ENCODE assay signal across 9 mouse cellular contexts in the genomic region with DNA sequence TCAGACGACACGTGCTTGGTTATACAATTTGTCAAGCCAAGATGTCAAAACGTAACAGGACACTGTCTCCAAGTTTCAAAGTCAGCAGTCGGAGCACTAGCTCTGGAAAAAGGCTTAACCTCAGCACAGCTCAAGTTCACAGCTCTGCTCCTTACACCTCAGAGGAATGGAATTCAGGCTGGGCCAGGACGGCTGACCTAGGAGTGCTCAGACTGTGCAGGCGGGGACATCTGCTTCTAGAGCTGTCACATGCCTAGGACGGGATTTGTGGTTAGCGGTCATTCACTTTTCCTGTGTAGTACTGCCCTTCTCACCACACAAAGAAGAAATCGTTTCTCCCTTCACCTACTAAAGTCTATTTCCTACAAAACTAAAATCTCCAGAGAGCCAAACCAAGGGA. TPM values are rescaled to one million over a fixed set of nuclear protein-coding genes. Genes with fewer than 3 reads are reported as not detected.
DNase-seq lines count a peak whose midpoint lies in the region; ATAC-seq and TF ChIP-seq lines count a peak whose summit lies in the region.
"Had no signal": no experiment of that assay in that cellular context is flagged by ENCODE, and none has a peak within 500 bp of the region (broad histone marks: within the 10 kb centered on the region; RNA-seq: fewer than 3 reads in every experiment).

No protein-coding gene starts in this region.

- 9% methylated on average over 9 of the region's 9 CpGs for WGBS in heart, embryonic 14.5 days
- 26% methylated on average over 9 of the region's 9 CpGs for WGBS in limb, embryonic 10.5 days

- H3K4me2 ChIP-seq in heart, embryonic 14.5 days (ENCODE audit: low read length): peak overlapping the region; percentile 37

- H3K4me1 ChIP-seq in heart, embryonic 14.5 days (ENCODE audit: control insufficient read depth in 2 of 2, insufficient read depth in 2 of 2, low read length in 2 of 2): peaks cover 5 to 14% of the 10 kb centered on the region in 2 experiments
- peaks cover 27% of the 10 kb centered on the region for H3K4me1 ChIP-seq in limb, embryonic 10.5 days

- H3K27me3 ChIP-seq in heart, embryonic 14.5 days (ENCODE audit: control insufficient read depth, insufficient read depth, low read length): no peaks in the 10 kb centered on the region
- H3K27me3 ChIP-seq in limb, embryonic 10.5 days (ENCODE audit: low read depth, poor library complexity, severe bottlenecking): no peaks in the 10 kb centered on the region

- no peak overlapping the region for H3K4me3 ChIP-seq in heart, embryonic 14.5 days (ENCODE audit: control insufficient read depth in 1 of 2, insufficient read depth in 1 of 2, low read depth in 1 of 2, low read length in 2 of 2)
- H3K4me3 ChIP-seq in limb, embryonic 10.5 days: no peak overlapping the region
- no peak overlapping the region for H3K4me3 ChIP-seq in layer of hippocampus, adult 2 months

- H3K27ac ChIP-seq in heart, embryonic 14.5 days (replicated peaks in 1 of 2; ENCODE audit: control insufficient read depth in 1 of 2, insufficient read depth in 1 of 2, low read depth in 2 of 2, low read length in 2 of 2): peak overlapping the region; percentile 62 to 83
- 0 out of 2 replicates have a peak overlapping the region, but pooled peaks have one; percentile 47 for H3K27ac ChIP-seq in limb, embryonic 10.5 days
- no peak overlapping the region for H3K27ac ChIP-seq in layer of hippocampus, adult 2 months

- no peak for TF ChIP-seq CTCF in layer of hippocampus, adult 2 months (conservative IDR thresholded peaks at IDR 0.05)

- no peaks in the 10 kb centered on the region for H3K36me3 ChIP-seq in heart, embryonic 14.5 days (ENCODE audit: control insufficient read depth, insufficient read depth, low read length)
- H3K36me3 ChIP-seq in limb, embryonic 10.5 days: no peaks in the 10 kb centered on the region

- peak; percentile 86 for ATAC-seq in heart, embryonic 14.5 days (ENCODE audit: insufficient number of reproducible peaks, insufficient read depth, low FRiP score, low read depth)

- DNase-seq in Muller cell, postnatal 12 days (ENCODE audit: inconsistent ontology term): peak; percentile 92
- peak; percentile 77 for DNase-seq in embryo, embryonic 11 days
- peak; percentile 60 for DNase-seq in limb, embryonic 10.5 days (ENCODE audit: low spot score)
- no peak for DNase-seq in thymus, postnatal 4 days
- DNase-seq in MN1 (ENCODE audit: low spot score): no peak
- DNase-seq in cerebellum, adult 9-10 months: no peak
- no peak for DNase-seq in layer of hippocampus, adult 2 months (ENCODE audit: low spot score in 2 of 2)

- peak overlapping the region; percentile 7 for H3K9ac ChIP-seq in heart, embryonic 14.5 days (ENCODE audit: low read length)

- no peaks in the 10 kb centered on the region for H3K9me3 ChIP-seq in heart, embryonic 14.5 days (ENCODE audit: control insufficient read depth, low read length)
- H3K9me3 ChIP-seq in limb, embryonic 10.5 days (replicated peaks): no peaks in the 10 kb centered on the region

RNA-seq across cellular contexts. Expression of a gene that starts 3.9 kb away (rescaled TPM):
- polyA plus RNA-seq in heart, embryonic 14.5 days (2014; fragmentation: Nextera tagmentation; extraction: Ambion mirVana): 12.8 and 14.4 TPM in 2 replicates
- 23.0 and 27.3 TPM in 2 replicates for polyA plus RNA-seq in limb, embryonic 10.5 days (2016; fragmentation: Nextera tagmentation; extraction: Ambion mirVana)
- 10 to 100 TPM; 36.7 to 49.3 TPM for total RNA-seq in layer of hippocampus, adult 2 months (2021)

RNA-seq across cellular contexts. Expression of a gene that starts 22.1 kb away (rescaled TPM):
- polyA plus RNA-seq in heart, embryonic 14.5 days (2014; fragmentation: Nextera tagmentation; extraction: Ambion mirVana): 0.07 TPM in 1 of 2 replicates, not detected in the other
- polyA plus RNA-seq in limb, embryonic 10.5 days (2016; fragmentation: Nextera tagmentation; extraction: Ambion mirVana): 5.2 and 5.4 TPM in 2 replicates
- total RNA-seq in layer of hippocampus, adult 2 months (2021): not detected
- total RNA-seq: neutrophil, adult 5-6 weeks had no signal

RNA-seq across cellular contexts. Expression of a gene that starts 48.4 kb away (rescaled TPM):
- polyA plus RNA-seq in heart, embryonic 14.5 days (2014; fragmentation: Nextera tagmentation; extraction: Ambion mirVana): 190 and 225 TPM in 2 replicates
- 156 and 185 TPM in 2 replicates for polyA plus RNA-seq in limb, embryonic 10.5 days (2016; fragmentation: Nextera tagmentation; extraction: Ambion mirVana)
- 100 to 1,000 TPM; 208 to 222 TPM for total RNA-seq in layer of hippocampus, adult 2 months (2021)

RNA-seq across cellular contexts. Expression of a gene that starts 60.0 kb away (rescaled TPM):
- polyA plus RNA-seq in heart, embryonic 14.5 days (2014; fragmentation: Nextera tagmentation; extraction: Ambion mirVana): 14.2 and 18.3 TPM in 2 replicates
- 14.8 and 15.0 TPM in 2 replicates for polyA plus RNA-seq in limb, embryonic 10.5 days (2016; fragmentation: Nextera tagmentation; extraction: Ambion mirVana)
- 1 to 10 TPM; 4.7 to 5.3 TPM for total RNA-seq in layer of hippocampus, adult 2 months (2021)

Comparison
In these comparisons a context has a peak if more than half of its experiments do, and no peak if none do; other contexts are left out.
1. DNase-seq: peak in Muller cell, postnatal 12 days (single experiment), embryo, embryonic 11 days (single experiment) and limb, embryonic 10.5 days (single experiment); none in thymus, postnatal 4 days (single experiment), MN1 (single experiment), cerebellum, adult 9-10 months (single experiment) and layer of hippocampus, adult 2 months (0 of 2).